Mouse (Mus musculus) midbrain, embryonic 14.5 days (tissue): Measurements from ENCODE around the gene Scn3a. TPM values are rescaled to one million over a fixed set of nuclear protein-coding genes. Genes with fewer than 3 reads are reported as not detected.

Experiments used
- ATAC-seq: fragments of 200-750 bp; cut with Nextera tagmentation; 2 replicates; pipeline ENCODE4 v1.8.0; 2017; ENCODE audit warnings: moderate number of reproducible peaks, moderate library complexity; ENCODE audit not compliant: low FRiP score, low TSS enrichment
- DNase-seq: peaks from one replicate; pipeline ENCODE4 v3.0.0-alpha.2; 2015
- H3K27ac ChIP-seq: fragments of 300-500 bp; sonication (generic); replicated peaks from 2 replicates; pipeline ENCODE4 v1.5.1; 2014; ENCODE audit warnings: mild to moderate bottlenecking, low read depth, low read length, moderate library complexity
- H3K27me3 ChIP-seq: fragments of 300-500 bp; sonication (generic); 2 replicates; pipeline ENCODE4 v1.6.1; 2014; ENCODE audit warnings: low read length, control low read depth, mixed read lengths; ENCODE audit not compliant: control insufficient read depth, insufficient read depth
- H3K36me3 ChIP-seq: fragments of 300-500 bp; sonication (generic); 2 replicates; pipeline ENCODE4 v1.6.1; 2014; ENCODE audit warnings: low read length, control low read depth; ENCODE audit not compliant: control insufficient read depth, insufficient read depth
- H3K4me1 ChIP-seq: fragments of 300-500 bp; sonication (generic); 2 replicates; pipeline ENCODE4 v1.6.1; 2014; ENCODE audit warnings: mild to moderate bottlenecking, antibody characterized with exemption, low read length, control low read depth; ENCODE audit not compliant: control insufficient read depth, insufficient read depth
- H3K4me2 ChIP-seq: fragments of 300-500 bp; sonication (generic); 2 replicates; pipeline ENCODE4 v1.6.1; 2014; ENCODE audit warnings: mild to moderate bottlenecking, low read length, moderate library complexity
- H3K4me3 ChIP-seq: fragments of 300-500 bp; sonication (generic); replicated peaks from 2 replicates; pipeline ENCODE4 v1.5.1; 2014; ENCODE audit warnings: low read depth, low read length
- H3K9ac ChIP-seq: fragments of 300-500 bp; sonication (generic); replicated peaks from 2 replicates; pipeline ENCODE4 v1.6.1; 2014; ENCODE audit warnings: mild to moderate bottlenecking, low read length, moderate library complexity
- H3K9me3 ChIP-seq: fragments of 300-500 bp; sonication (generic); 2 replicates; pipeline ENCODE4 v1.6.1; 2016; ENCODE audit warnings: low read length, control low read depth, mixed read lengths; ENCODE audit not compliant: control insufficient read depth
- WGBS: fragments of 180-500 bp; shearing (Covaris S2); extraction: QIAGEN DNeasy Blood & Tissue Kit; methylation state at CpG from one replicate; pipeline ENCODE4 v1.1.7; 2014; 5-methylcytosine and 5-hydroxymethylcytosine counted together
- polyA plus RNA-seq: library from polyadenylated mRNA; unstranded; fragments of >200 nt; fragmentation: Nextera tagmentation; extraction: Ambion mirVana; gene quantifications from 2 replicates; pipeline ENCODE4 v1.2.1, GENCODE M21; 2014

Gene Scn3a
- 60.4 and 87.2 TPM in 2 replicates for polyA plus RNA-seq

DNA sequence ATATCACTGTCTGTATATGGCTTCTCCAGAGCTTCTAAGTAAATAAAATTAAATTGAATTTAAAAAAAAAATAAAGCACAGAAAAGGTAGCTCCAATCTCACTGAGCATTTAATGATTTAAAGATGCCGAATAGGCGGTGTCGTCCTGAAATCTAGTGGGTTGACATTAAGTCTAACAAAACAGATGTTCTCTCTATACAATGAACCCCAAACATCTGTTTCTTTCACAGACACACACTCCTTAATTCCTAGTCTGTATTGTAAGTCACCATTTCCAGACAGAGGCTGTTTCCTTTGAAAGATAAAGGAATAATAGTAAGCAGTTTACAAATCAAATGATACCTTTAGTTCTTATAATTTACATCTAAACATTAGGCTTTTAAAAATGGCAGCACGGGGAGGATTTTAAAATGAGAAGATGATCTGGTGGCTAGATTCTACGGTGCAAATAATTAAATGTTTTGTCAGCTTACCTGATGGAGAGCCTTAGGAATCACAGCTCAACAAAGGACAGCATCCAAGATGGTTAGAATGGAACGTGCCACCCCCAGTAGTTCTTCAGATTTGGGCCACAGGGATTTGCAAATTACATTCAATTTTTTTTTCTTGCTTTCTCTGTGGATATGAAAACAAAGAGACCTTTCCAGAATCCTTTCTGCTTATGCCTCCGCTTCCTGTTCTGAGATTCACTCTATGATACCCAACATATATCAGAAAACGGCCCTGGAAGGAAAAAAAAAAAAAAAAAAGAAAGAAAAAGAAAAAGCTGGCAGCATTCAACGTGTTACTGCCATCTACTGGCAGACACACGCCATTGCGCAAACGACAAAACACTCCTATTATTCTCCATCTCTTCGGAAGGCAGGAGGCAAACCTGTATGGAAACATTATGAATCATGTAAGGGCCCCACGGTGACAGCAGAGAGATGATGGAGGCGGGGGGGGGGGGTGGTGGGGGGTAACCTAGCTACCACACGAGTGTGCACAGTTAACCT lies at the start of gene Scn3a:
Gene Scn3a (minus strand): TSS at position 835 of the 995 bp plus-strand sequence.
- DNase-seq, result peak; percentile 93
- WGBS, result 11% methylated on average over 16 of the region's 16 CpGs
- peak; percentile 78 for ATAC-seq
- H3K9me3 ChIP-seq, result no peaks in the 10 kb centered on the region
- no peaks in the 10 kb centered on the region for H3K36me3 ChIP-seq
- peak within 1 kb of the TSS; percentile 54 for H3K4me3 ChIP-seq
- H3K27me3 ChIP-seq, result no peaks in the 10 kb centered on the region
- H3K27ac ChIP-seq, result peak within 1 kb of the TSS; percentile 86
- peaks cover 26% of the 10 kb centered on the region for H3K4me1 ChIP-seq
- peak within 1 kb of the TSS; percentile 62 for H3K9ac ChIP-seq
- H3K4me2 ChIP-seq, result peak within 1 kb of the TSS; percentile 68

DNA sequence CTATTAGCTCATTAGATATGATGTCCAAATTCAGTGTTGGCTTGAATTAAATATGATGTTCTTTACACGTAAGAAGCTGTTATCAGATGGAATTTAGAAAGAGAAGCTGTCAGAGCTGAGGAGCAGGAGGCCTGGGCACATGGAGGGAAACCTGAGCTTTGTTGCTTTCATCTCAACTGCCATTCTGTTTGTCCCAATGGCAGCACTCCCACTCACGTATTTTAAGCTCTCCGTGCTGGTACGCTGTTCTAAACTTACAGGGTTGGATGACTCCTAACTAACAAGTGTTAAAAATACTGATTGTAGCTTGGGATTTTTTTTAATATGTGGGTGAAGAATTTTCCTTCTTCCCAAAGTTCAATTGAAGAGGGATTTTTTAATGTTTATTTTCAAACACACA lies 44.5 kb upstream of the Scn3a start:
- 82% methylated on average over 4 of the region's 4 CpGs for WGBS
- no peak for DNase-seq
- Histone ChIP-seq H3K4me2 (no peak overlapping the region), H3K27me3 (no peaks in the 10 kb centered on the region), H3K4me3 (no peak overlapping the region), H3K36me3 (no peaks in the 10 kb centered on the region), H3K9me3 (no peaks in the 10 kb centered on the region), H3K27ac (no peak overlapping the region), H3K4me1 (no peaks in the 10 kb centered on the region), H3K9ac (no peak overlapping the region)
- ATAC-seq, result no peak

DNA sequence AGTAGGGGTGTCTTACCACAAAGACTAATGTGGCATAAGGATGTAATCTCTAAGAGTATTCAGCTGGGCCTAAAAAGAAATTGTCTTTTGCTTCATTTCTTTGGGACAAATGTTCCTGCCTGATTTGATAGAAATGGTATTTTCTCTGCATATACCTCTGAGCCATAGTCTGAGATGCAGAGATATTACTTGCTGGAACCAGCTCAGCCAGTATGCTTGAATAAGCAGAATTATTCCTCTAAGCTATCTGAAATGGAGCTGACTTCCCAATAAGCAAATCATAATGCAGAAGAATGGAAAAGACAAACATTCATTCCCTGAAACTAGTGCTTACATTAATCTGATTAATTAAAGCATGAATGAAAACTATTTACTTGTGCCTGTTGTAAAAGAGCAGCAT lies 40.4 kb upstream of the Scn3a start:
- no peak overlapping the region for H3K9ac ChIP-seq
- no peaks in the 10 kb centered on the region for H3K36me3 ChIP-seq
- ATAC-seq (no peak), DNase-seq (no peak)
- H3K27ac ChIP-seq, result no peak overlapping the region
- H3K9me3 ChIP-seq, result no peaks in the 10 kb centered on the region
- no peaks in the 10 kb centered on the region for H3K4me1 ChIP-seq
- no peaks in the 10 kb centered on the region for H3K27me3 ChIP-seq
- H3K4me2 ChIP-seq, result no peak overlapping the region
- no peak overlapping the region for H3K4me3 ChIP-seq

DNA sequence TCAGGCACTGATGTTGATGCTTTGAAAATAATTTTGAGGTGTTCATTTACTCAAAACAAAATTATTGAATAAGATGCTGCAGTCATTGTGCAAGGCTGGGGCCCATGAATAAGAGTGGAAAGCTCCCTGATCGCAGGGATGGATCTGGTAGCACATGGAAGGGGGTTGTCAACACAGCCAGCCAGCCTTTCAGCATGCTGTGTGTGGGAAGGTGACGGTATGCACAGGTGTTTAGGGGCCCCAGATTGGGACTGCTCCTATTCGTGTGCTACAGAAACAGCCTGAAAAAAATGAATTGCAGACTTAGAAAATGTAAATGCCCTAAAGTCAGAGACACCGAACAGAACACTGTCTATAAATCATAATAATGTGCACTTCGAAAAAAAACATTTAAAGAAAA lies 20.3 kb upstream of the Scn3a start:
- Histone ChIP-seq H3K4me1 (no peaks in the 10 kb centered on the region), H3K27me3 (no peaks in the 10 kb centered on the region), H3K4me2 (no peak overlapping the region), H3K27ac (no peak overlapping the region), H3K36me3 (no peaks in the 10 kb centered on the region), H3K9ac (no peak overlapping the region), H3K4me3 (no peak overlapping the region), H3K9me3 (no peaks in the 10 kb centered on the region)
- 88% methylated on average over 5 of the region's 5 CpGs for WGBS
- ATAC-seq (no peak), DNase-seq (no peak)

DNA sequence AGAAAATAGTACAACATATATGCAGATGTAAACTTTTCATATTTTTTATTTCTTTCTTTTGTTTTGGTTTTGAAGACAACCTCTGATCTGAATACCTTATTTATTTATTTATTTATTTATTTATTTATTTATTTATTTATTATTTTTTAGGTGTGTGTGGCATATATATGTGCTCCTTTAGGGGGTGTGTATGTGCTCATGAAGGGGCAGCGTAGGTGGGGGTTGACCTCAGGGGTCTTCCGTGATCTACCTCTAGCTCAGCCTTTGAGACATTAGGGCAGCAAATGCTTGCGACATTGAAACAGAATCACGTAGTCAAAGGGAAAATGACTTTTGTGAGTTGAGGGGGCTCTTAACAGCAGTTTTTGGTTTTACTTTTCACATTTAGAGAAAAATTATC lies 498 bp upstream of the Scn3a start:
- Histone ChIP-seq H3K4me1 (peaks cover 26% of the 10 kb centered on the region), H3K36me3 (no peaks in the 10 kb centered on the region), H3K27ac (no peak overlapping the region), H3K4me3 (no peak overlapping the region), H3K4me2 (no peak overlapping the region), H3K27me3 (no peaks in the 10 kb centered on the region), H3K9ac (no peak overlapping the region), H3K9me3 (no peaks in the 10 kb centered on the region)
- no peak for DNase-seq
- WGBS, result 91% methylated on average over 4 of the region's 4 CpGs
- peak; percentile 46 for ATAC-seq

DNA sequence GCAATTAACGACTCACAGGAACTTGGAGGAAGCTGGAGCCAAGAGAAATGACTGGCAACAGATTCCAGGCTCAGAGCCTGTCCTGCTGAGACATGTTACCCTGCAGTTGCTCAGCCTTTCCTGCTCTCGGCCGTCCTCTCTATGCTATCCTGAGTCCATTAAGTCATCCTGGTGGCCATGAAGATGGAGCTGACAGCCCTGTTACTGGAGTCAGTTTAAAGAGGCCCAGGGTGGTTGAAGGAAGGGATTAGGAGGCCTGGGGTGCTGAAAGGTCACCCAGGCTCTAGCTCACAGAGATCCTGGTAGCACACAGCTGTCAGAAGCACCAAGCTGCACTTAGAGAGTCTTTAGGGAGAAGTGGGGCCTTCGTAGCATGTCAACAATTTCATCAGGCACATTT lies 3.5 kb downstream of the Scn3a start:
- Histone ChIP-seq H3K36me3 (no peaks in the 10 kb centered on the region), H3K4me2 (peak overlapping the region; percentile 68), H3K9me3 (no peaks in the 10 kb centered on the region), H3K4me1 (peaks cover 26% of the 10 kb centered on the region), H3K27me3 (no peaks in the 10 kb centered on the region), H3K4me3 (peak overlapping the region; percentile 54), H3K27ac (no peak overlapping the region), H3K9ac (no peak overlapping the region; the same call in 1 of the 2 replicates)
- ATAC-seq, result no peak
- WGBS, result 11% methylated on average over 4 of the region's 4 CpGs
- DNase-seq, result peak; percentile 26

DNA sequence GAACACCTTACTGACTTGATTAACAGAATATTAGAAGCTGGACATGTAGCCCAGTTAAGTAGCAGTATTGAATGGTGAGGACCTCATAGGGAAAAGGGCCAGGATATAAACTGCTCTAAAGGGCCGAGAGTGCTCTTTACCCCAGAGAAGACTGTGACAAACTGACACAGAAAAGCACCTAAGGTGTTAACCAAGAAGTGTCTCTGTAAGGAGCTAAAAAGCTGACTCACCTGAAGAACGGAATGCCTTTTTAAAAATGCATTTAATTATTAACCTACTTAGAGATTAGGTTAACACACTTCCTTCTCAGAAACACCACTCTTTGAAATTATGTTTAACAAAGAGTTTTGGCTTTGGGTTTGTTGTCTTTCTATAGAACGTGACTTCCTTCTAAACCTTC lies 9.7 kb downstream of the Scn3a start:
- Histone ChIP-seq H3K9ac (no peak overlapping the region), H3K27me3 (no peaks in the 10 kb centered on the region), H3K4me1 (peaks cover 8% of the 10 kb centered on the region; the same call in 1 of the 2 replicates), H3K4me3 (no peak overlapping the region), H3K9me3 (no peaks in the 10 kb centered on the region), H3K36me3 (no peaks in the 10 kb centered on the region), H3K4me2 (no peak overlapping the region), H3K27ac (no peak overlapping the region)
- DNase-seq (no peak), ATAC-seq (no peak)
- WGBS, result 82% methylated on average over 3 of the region's 3 CpGs

DNA sequence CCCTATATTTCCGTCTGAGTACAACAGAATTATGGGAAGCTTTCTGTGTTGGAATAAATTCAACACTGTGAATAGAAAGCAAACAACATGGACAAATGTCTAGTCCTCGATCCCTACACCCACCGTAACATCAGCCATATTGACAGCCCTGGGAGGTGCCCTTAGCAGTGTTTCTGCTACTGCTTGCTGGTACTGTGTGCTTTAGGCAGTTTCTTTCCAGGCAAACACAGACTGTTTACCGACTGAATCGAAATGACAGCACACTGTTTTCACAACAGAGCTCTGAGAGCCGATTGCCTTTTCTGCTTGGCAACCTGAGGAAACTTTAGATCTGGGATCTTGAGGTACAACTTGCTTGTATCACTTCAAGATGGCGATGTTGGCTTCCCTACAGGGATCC lies 12.8 kb downstream of the Scn3a start:
- H3K9ac ChIP-seq, result no peak overlapping the region
- H3K9me3 ChIP-seq, result no peaks in the 10 kb centered on the region
- H3K4me3 ChIP-seq, result no peak overlapping the region
- 83% methylated on average over 7 of the region's 7 CpGs for WGBS
- ATAC-seq (no peak), DNase-seq (no peak)
- H3K4me1 ChIP-seq, result peaks cover 18% of the 10 kb centered on the region
- no peak overlapping the region for H3K27ac ChIP-seq
- no peak overlapping the region for H3K4me2 ChIP-seq
- no peaks in the 10 kb centered on the region for H3K36me3 ChIP-seq
- no peaks in the 10 kb centered on the region for H3K27me3 ChIP-seq

DNA sequence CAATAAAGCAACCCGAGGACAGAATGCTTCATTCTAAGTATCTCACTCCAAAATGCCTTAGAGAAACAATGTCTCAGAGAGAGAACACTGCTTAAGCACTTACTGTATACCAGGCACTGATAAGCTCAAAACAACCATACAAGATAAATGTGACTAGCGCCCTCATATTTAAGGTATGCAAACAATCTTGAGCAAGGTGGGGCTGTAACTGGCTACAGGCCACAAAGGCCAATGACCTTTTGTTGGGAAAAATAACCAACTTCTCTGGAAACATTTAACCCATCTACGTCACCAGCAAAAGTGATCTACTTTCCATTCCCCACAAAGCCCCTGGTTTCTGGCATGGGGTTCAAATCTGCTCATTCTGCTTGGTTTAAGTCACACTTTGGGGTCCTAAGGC lies 14.0 kb downstream of the Scn3a start:
- Histone ChIP-seq H3K4me2 (no peak overlapping the region), H3K4me3 (no peak overlapping the region), H3K36me3 (no peaks in the 10 kb centered on the region), H3K27ac (no peak overlapping the region), H3K9me3 (no peaks in the 10 kb centered on the region), H3K4me1 (peaks cover 18% of the 10 kb centered on the region), H3K9ac (no peak overlapping the region), H3K27me3 (no peaks in the 10 kb centered on the region)
- ATAC-seq, result no peak
- no peak for DNase-seq
- WGBS, result 90% methylated on average over 3 of the region's 3 CpGs
